Mouse (Mus musculus): ENCODE measurements around the gene Spock1. TPM values are rescaled to one million over a fixed set of nuclear protein-coding genes. Genes with fewer than 3 reads are reported as not detected.

Spock1 gene
- total RNA-seq (2017) = not detected in 3 replicates

- ATAC-seq (replicated peaks; ENCODE audit: insufficient number of reproducible peaks, low FRiP score, low TSS enrichment, poor library complexity, severe bottlenecking) = no peak
Measured at GRCm38 (mm10) chr13:57908266-57908582, at the start of gene Spock1. Spock1 (minus strand) TSS chr13:57908332.

- no peak for ATAC-seq (replicated peaks; ENCODE audit: insufficient number of reproducible peaks, low FRiP score, low TSS enrichment, poor library complexity, severe bottlenecking)
Measured at GRCm38 (mm10) chr13:57950091-57950490, 42.0 kb upstream of the Spock1 start.

- ATAC-seq (replicated peaks; ENCODE audit: insufficient number of reproducible peaks, low FRiP score, low TSS enrichment, poor library complexity, severe bottlenecking) = no peak
Measured at GRCm38 (mm10) chr13:57949513-57949912, 41.4 kb upstream of the Spock1 start.

GRCm38 (mm10) chr13:57945197-57945596 lies 37.1 kb upstream of the Spock1 start:
- ATAC-seq (replicated peaks; ENCODE audit: insufficient number of reproducible peaks, low FRiP score, low TSS enrichment, poor library complexity, severe bottlenecking) = no peak

- ATAC-seq (replicated peaks; ENCODE audit: insufficient number of reproducible peaks, low FRiP score, low TSS enrichment, poor library complexity, severe bottlenecking) = no peak
Measured at GRCm38 (mm10) chr13:57944434-57944833, 36.3 kb upstream of the Spock1 start.

- no peak for ATAC-seq (replicated peaks; ENCODE audit: insufficient number of reproducible peaks, low FRiP score, low TSS enrichment, poor library complexity, severe bottlenecking)
Measured at GRCm38 (mm10) chr13:57943900-57944299, 35.8 kb upstream of the Spock1 start.

- no peak for ATAC-seq (replicated peaks; ENCODE audit: insufficient number of reproducible peaks, low FRiP score, low TSS enrichment, poor library complexity, severe bottlenecking)
Measured at GRCm38 (mm10) chr13:57937463-57938229, 29.5 kb upstream of the Spock1 start.

- no peak for ATAC-seq (replicated peaks; ENCODE audit: insufficient number of reproducible peaks, low FRiP score, low TSS enrichment, poor library complexity, severe bottlenecking)
Measured at GRCm38 (mm10) chr13:57931998-57932397, 23.9 kb upstream of the Spock1 start.

GRCm38 (mm10) chr13:57931376-57931775 lies 23.2 kb upstream of the Spock1 start:
- ATAC-seq (replicated peaks; ENCODE audit: insufficient number of reproducible peaks, low FRiP score, low TSS enrichment, poor library complexity, severe bottlenecking) = no peak

- no peak for ATAC-seq (replicated peaks; ENCODE audit: insufficient number of reproducible peaks, low FRiP score, low TSS enrichment, poor library complexity, severe bottlenecking)
Measured at GRCm38 (mm10) chr13:57930720-57931119, 22.6 kb upstream of the Spock1 start.

GRCm38 (mm10) chr13:57930283-57930682 lies 22.2 kb upstream of the Spock1 start:
- no peak for ATAC-seq (replicated peaks; ENCODE audit: insufficient number of reproducible peaks, low FRiP score, low TSS enrichment, poor library complexity, severe bottlenecking)

GRCm38 (mm10) chr13:57919947-57920346 lies 11.8 kb upstream of the Spock1 start:
- ATAC-seq (replicated peaks; ENCODE audit: insufficient number of reproducible peaks, low FRiP score, low TSS enrichment, poor library complexity, severe bottlenecking) = no peak

- ATAC-seq (replicated peaks; ENCODE audit: insufficient number of reproducible peaks, low FRiP score, low TSS enrichment, poor library complexity, severe bottlenecking) = no peak
Measured at GRCm38 (mm10) chr13:57911171-57911570, 3.0 kb upstream of the Spock1 start.

- no peak for ATAC-seq (replicated peaks; ENCODE audit: insufficient number of reproducible peaks, low FRiP score, low TSS enrichment, poor library complexity, severe bottlenecking)
Measured at GRCm38 (mm10) chr13:57907428-57908265, 485 bp downstream of the Spock1 start.

GRCm38 (mm10) chr13:57894597-57894996 lies 13.5 kb downstream of the Spock1 start:
- no peak for ATAC-seq (replicated peaks; ENCODE audit: insufficient number of reproducible peaks, low FRiP score, low TSS enrichment, poor library complexity, severe bottlenecking)

- no peak for ATAC-seq (replicated peaks; ENCODE audit: insufficient number of reproducible peaks, low FRiP score, low TSS enrichment, poor library complexity, severe bottlenecking)
Measured at GRCm38 (mm10) chr13:57889708-57890107, 18.4 kb downstream of the Spock1 start.

- no peak for ATAC-seq (replicated peaks; ENCODE audit: insufficient number of reproducible peaks, low FRiP score, low TSS enrichment, poor library complexity, severe bottlenecking)
Measured at GRCm38 (mm10) chr13:57889050-57889449, 19.1 kb downstream of the Spock1 start.

GRCm38 (mm10) chr13:57879817-57880216 lies 28.3 kb downstream of the Spock1 start:
- ATAC-seq (replicated peaks; ENCODE audit: insufficient number of reproducible peaks, low FRiP score, low TSS enrichment, poor library complexity, severe bottlenecking) = no peak

- ATAC-seq (replicated peaks; ENCODE audit: insufficient number of reproducible peaks, low FRiP score, low TSS enrichment, poor library complexity, severe bottlenecking) = no peak
Measured at GRCm38 (mm10) chr13:57878797-57879196, 29.3 kb downstream of the Spock1 start.

GRCm38 (mm10) chr13:57877782-57878181 lies 30.4 kb downstream of the Spock1 start:
- no peak for ATAC-seq (replicated peaks; ENCODE audit: insufficient number of reproducible peaks, low FRiP score, low TSS enrichment, poor library complexity, severe bottlenecking)

Measured in monocyte, adult 5-6 weeks (primary cell).